Mouse (Mus musculus) liver, embryonic 13.5 days (tissue): ENCODE data around the gene Meis3. TPM values are rescaled to one million over a fixed set of nuclear protein-coding genes. Genes with fewer than 3 reads are reported as not detected.

ENCODE experiments used
- ATAC-seq: fragments of 200-750 bp; cut with Nextera tagmentation; 2 replicates; pipeline ENCODE4 v1.8.0; 2017; ENCODE audit warnings: low read depth, mild to moderate bottlenecking, moderate number of reproducible peaks, moderate library complexity
- DNase-seq: peaks from one replicate; pipeline ENCODE4 v3.0.0; 2022
- H3K27ac ChIP-seq: fragments of 300-500 bp; sonication (generic); 2 replicates; pipeline ENCODE4 v1.5.1; 2015; ENCODE audit warnings: moderate library complexity, mild to moderate bottlenecking, inconsistent platforms
- H3K27me3 ChIP-seq: fragments of 300-500 bp; sonication (generic); 2 replicates; pipeline ENCODE4 v1.6.1; 2015; ENCODE audit warnings: mild to moderate bottlenecking, inconsistent platforms
- H3K36me3 ChIP-seq: fragments of 300-500 bp; sonication (generic); 2 replicates; pipeline ENCODE4 v1.6.1; 2015; ENCODE audit warnings: mild to moderate bottlenecking, inconsistent platforms
- H3K4me1 ChIP-seq: fragments of 300-500 bp; sonication (generic); replicated peaks from 2 replicates; pipeline ENCODE4 v1.6.1; 2015; ENCODE audit warnings: inconsistent platforms
- H3K4me2 ChIP-seq: fragments of 300-500 bp; sonication (generic); 2 replicates; pipeline ENCODE4 v1.6.1; 2015; ENCODE audit warnings: inconsistent platforms, mild to moderate bottlenecking, moderate library complexity
- H3K4me3 ChIP-seq: fragments of 300-500 bp; sonication (generic); replicated peaks from 2 replicates; pipeline ENCODE4 v1.5.1; 2015; ENCODE audit warnings: mild to moderate bottlenecking, inconsistent platforms
- H3K9ac ChIP-seq: fragments of 300-500 bp; sonication (generic); 2 replicates; pipeline ENCODE4 v1.6.1; 2015; ENCODE audit warnings: mild to moderate bottlenecking, inconsistent platforms
- H3K9me3 ChIP-seq: fragments of 300-500 bp; sonication (generic); replicated peaks from 2 replicates; pipeline ENCODE4 v1.6.1; 2016; ENCODE audit warnings: inconsistent platforms
- WGBS: fragments of 180-500 bp; shearing (Covaris S2); methylation state at CpG from one replicate; pipeline ENCODE4 v1.1.7; 2015; ENCODE audit not compliant: insufficient replicate concordance; 5-methylcytosine and 5-hydroxymethylcytosine counted together
- polyA plus RNA-seq: library from polyadenylated mRNA; unstranded; fragments of >200 nt; fragmentation: Nextera tagmentation; extraction: Ambion mirVana; gene quantifications from 2 replicates; pipeline ENCODE4 v1.2.1, GENCODE M21; 2015

Gene Meis3
- polyA plus RNA-seq, 1 experiment from 2014 or later: 2.3 TPM

- Histone ChIP-seq H3K4me2 (no peak overlapping the region), H3K4me1 (peaks cover 5% of the 10 kb centered on the region; the same call in 1 of the 2 replicates), H3K4me3 (no peak overlapping the region), H3K9me3 (no peaks in the 10 kb centered on the region), H3K27ac (no peak overlapping the region), H3K36me3 (no peaks in the 10 kb centered on the region), H3K27me3 (peaks cover 38% of the 10 kb centered on the region), H3K9ac (no peak overlapping the region)
- WGBS: 51% methylated on average over 7 of the region's 7 CpGs
- ATAC-seq (no peak), DNase-seq (no peak)
Measured at GRCm38 (mm10) chr7:16134951-16135392, 39.9 kb upstream of the Meis3 start.

DNA sequence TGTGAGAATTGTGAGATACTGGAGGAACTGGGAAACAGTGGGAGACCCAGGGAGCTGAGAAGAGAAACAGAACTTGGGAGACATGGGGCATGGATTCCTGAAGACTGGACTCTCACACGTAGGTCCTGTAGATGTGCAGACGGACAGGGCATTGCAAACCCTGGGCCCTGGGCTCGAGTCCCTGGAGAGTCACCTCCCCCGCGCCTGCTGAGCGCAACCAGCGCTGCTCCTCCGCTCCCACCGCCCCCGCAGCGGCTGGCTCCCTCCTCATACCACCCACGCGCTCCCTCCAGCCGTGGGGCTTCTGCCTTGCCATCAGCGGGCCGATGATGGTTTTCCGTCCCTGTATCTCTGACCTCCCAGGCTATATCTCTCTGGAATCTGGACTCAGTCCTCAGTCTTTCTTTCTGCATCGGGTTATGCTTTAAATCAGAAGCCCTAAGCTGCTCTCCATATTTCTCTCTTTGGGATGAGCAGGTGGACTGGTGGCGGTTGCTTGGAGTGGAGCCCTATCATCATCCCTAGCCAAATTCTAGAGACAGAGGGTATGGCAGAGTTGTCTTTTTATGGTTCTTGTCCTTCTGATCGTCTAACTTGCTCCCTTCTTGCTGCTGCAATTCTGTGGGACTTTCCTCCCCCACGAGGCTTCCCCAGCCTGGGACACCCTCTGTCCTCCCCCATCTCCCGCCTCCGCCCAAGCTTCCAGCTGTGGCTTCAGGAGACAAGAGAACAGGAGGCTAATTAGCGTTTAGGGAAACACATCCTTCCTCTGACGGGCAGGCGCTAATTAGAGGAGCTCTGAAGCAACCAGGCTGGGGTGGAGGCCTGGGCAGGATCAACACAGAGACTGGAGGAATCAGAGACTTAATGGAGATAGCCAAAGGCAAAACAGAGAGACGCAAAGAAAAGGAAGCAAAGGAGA is 28.1 kb upstream of the Meis3 start:
- Histone ChIP-seq H3K4me1 (no peaks in the 10 kb centered on the region), H3K9ac (no peak overlapping the region), H3K27me3 (peaks cover 28% of the 10 kb centered on the region), H3K9me3 (no peaks in the 10 kb centered on the region), H3K27ac (no peak overlapping the region), H3K36me3 (no peaks in the 10 kb centered on the region), H3K4me3 (no peak overlapping the region), H3K4me2 (no peak overlapping the region)
- 28% methylated on average over 27 of the region's 27 CpGs for WGBS
- no peak for DNase-seq
- no peak for ATAC-seq

DNA sequence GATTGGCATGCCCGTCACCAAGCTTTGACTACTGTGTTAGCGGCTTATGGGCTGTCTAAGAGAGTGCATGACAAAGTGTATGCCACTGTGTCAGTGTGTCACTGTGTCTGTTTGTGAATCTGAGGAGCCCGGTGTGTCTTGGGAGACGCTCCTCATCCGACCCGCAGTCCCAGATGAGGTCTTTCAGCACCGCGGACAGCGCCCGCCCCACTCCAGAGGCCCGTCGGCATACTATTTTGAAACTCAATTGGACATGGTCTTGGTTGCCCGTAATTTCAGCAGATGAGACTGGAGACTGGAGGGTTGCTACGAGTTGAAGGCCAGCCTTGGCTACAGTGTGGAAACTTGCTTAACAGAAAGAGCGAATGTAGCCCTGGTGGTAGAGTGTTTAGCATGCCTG is 27.2 kb upstream of the Meis3 start:
- no peaks in the 10 kb centered on the region for H3K4me1 ChIP-seq
- no peak for ATAC-seq
- H3K9me3 ChIP-seq: no peaks in the 10 kb centered on the region
- no peak overlapping the region for H3K4me3 ChIP-seq
- no peak overlapping the region for H3K4me2 ChIP-seq
- H3K9ac ChIP-seq: no peak overlapping the region
- no peak overlapping the region for H3K27ac ChIP-seq
- H3K36me3 ChIP-seq: no peaks in the 10 kb centered on the region
- 10% methylated on average over 15 of the region's 15 CpGs for WGBS
- peak; percentile 21 for DNase-seq
- H3K27me3 ChIP-seq: peaks cover 28% of the 10 kb centered on the region

- H3K4me2 ChIP-seq: no peak overlapping the region
- DNase-seq (no peak), ATAC-seq (no peak)
- 37% methylated on average over 5 of the region's 5 CpGs for WGBS
- H3K9ac ChIP-seq: no peak overlapping the region
- no peaks in the 10 kb centered on the region for H3K9me3 ChIP-seq
- no peaks in the 10 kb centered on the region for H3K4me1 ChIP-seq
- H3K36me3 ChIP-seq: no peaks in the 10 kb centered on the region
- no peak overlapping the region for H3K27ac ChIP-seq
- H3K4me3 ChIP-seq: no peak overlapping the region
- H3K27me3 ChIP-seq: peaks cover 28% of the 10 kb centered on the region
Measured at GRCm38 (mm10) chr7:16149241-16149640, 25.6 kb upstream of the Meis3 start.

DNA sequence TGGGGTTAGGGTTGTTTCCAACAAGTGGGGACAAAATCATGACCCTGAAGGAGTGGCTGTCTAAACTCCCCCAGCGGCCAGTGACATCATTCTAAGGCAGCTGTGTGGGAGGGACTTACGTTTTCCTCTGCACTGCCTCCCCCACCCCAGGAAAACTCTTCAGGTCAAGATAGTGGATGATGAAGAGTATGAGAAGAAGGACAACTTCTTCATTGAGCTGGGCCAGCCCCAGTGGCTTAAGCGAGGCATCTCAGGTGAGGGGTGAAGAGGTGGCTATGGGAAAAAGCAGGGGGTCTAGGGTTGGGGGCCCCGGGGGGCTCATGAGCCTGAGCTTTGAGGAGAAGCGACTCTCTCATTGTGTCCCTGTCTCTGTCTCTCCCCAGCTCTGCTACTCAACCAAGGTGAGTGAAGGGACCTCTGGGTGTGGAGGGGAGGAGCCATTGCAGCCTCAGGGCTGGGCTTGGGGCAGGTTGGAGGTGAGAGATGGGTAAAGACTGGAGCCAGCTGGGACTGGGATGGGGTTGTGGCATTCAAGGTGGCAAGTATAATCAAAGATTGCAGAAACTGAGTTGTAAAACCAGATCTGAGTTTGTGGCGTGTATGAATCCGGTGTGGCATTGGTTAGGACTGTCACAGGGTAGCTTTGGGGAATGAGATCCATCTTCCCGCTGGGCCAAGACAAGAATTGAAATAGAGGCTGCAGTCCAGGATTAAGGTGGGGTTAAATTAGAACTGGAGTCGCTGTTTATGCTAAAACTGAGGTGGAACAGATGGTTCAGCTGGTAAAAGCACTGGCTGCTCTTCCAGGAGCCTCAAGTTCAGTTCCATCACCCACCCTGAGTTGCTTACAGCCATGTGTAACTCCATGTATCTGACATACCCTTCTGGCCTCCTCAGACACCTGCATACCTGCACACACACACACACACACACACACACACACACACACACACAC is 24.4 kb upstream of the Meis3 start:
- peaks cover 25% of the 10 kb centered on the region for H3K27me3 ChIP-seq
- no peak for ATAC-seq
- DNase-seq: no peak
- H3K9me3 ChIP-seq: no peaks in the 10 kb centered on the region
- H3K4me2 ChIP-seq: no peak overlapping the region
- no peak overlapping the region for H3K9ac ChIP-seq
- H3K4me3 ChIP-seq: no peak overlapping the region
- no peaks in the 10 kb centered on the region for H3K36me3 ChIP-seq
- 45% methylated on average over 9 of the region's 9 CpGs for WGBS
- H3K4me1 ChIP-seq: no peaks in the 10 kb centered on the region
- H3K27ac ChIP-seq: no peak overlapping the region

DNA sequence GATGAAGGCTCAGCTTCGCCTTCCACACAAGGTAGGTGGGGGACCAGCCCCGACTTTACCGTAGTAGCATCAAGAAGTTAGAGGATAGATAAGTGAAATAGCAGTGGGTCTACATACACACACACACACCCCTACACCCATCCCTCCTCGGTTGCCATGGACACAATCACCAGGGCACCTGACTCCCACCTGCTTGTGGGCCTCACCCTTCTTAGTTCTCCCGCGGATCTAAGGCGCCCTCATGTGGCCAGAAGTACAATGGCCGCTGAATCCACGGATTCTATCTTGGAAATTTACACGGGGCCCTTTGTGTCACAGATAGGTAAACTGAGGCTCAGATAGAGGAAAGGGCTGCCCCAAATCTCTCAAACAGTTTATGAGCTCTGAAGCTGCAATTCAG is 21.4 kb upstream of the Meis3 start:
- ATAC-seq (peak; percentile 51; the same call in 1 of the 2 replicates), DNase-seq (no peak)
- H3K9me3 ChIP-seq: no peaks in the 10 kb centered on the region
- no peaks in the 10 kb centered on the region for H3K36me3 ChIP-seq
- H3K9ac ChIP-seq: no peak overlapping the region
- no peak overlapping the region for H3K27ac ChIP-seq
- no peak overlapping the region for H3K4me3 ChIP-seq
- H3K4me2 ChIP-seq: no peak overlapping the region
- no peaks in the 10 kb centered on the region for H3K4me1 ChIP-seq
- 11% methylated on average over 10 of the region's 10 CpGs for WGBS
- peaks cover 21% of the 10 kb centered on the region for H3K27me3 ChIP-seq

GRCm38 (mm10) chr7:16155132-16155872 is 19.6 kb upstream of the Meis3 start:
- no peak overlapping the region for H3K9ac ChIP-seq
- ATAC-seq (no peak), DNase-seq (no peak)
- no peak overlapping the region for H3K4me2 ChIP-seq
- peaks cover 33% of the 10 kb centered on the region for H3K27me3 ChIP-seq
- H3K36me3 ChIP-seq: no peaks in the 10 kb centered on the region
- H3K27ac ChIP-seq: no peak overlapping the region
- no peaks in the 10 kb centered on the region for H3K9me3 ChIP-seq
- H3K4me1 ChIP-seq: no peaks in the 10 kb centered on the region
- 46% methylated on average over 9 of the region's 9 CpGs for WGBS
- H3K4me3 ChIP-seq: no peak overlapping the region

DNA sequence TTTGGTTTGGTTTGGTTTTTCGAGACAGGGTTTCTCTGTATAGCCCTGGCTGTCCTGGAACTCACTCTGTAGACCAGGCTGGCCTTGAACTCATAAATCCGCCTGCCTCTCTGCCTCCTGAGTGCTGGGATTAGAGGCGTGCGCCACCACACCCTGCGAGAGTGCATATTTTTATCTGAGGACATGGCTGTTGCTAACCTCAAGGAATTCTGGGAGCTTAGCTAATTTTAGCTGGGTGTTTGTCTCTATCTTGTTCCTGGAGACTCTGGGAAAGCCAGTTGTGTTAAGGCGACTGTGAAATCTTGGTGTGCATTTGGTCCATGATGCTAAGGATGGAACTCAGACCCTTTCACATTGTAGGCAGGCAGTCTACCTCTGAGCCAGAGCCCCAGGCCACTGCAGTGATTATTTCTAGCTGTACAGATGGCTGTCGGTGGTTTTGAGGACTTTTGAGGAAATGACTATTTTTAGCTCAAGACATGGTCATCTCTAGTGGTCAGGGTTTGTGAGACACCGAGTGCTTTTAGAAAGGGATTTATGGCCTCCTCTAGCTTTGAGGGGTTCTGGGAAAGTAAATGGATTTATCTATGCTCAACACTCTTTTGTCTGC is 18.7 kb upstream of the Meis3 start:
- Histone ChIP-seq H3K4me1 (no peaks in the 10 kb centered on the region), H3K27ac (no peak overlapping the region), H3K9ac (no peak overlapping the region), H3K9me3 (no peaks in the 10 kb centered on the region), H3K27me3 (peaks cover 33% of the 10 kb centered on the region), H3K36me3 (no peaks in the 10 kb centered on the region), H3K4me2 (no peak overlapping the region), H3K4me3 (no peak overlapping the region)
- ATAC-seq (no peak), DNase-seq (no peak)
- 40% methylated on average over 8 of the region's 8 CpGs for WGBS

- Histone ChIP-seq H3K4me2 (no peak overlapping the region), H3K4me1 (no peaks in the 10 kb centered on the region), H3K27me3 (peaks cover 33% of the 10 kb centered on the region), H3K27ac (no peak overlapping the region), H3K36me3 (no peaks in the 10 kb centered on the region), H3K4me3 (no peak overlapping the region), H3K9ac (no peak overlapping the region), H3K9me3 (no peaks in the 10 kb centered on the region)
- 12% methylated on average over 39 of the region's 39 CpGs for WGBS
- DNase-seq (no peak), ATAC-seq (no peak)
Measured at GRCm38 (mm10) chr7:16158735-16159134, 16.2 kb upstream of the Meis3 start.

- Histone ChIP-seq H3K36me3 (no peaks in the 10 kb centered on the region), H3K4me2 (no peak overlapping the region), H3K27ac (no peak overlapping the region), H3K4me3 (no peak overlapping the region), H3K9ac (no peak overlapping the region), H3K9me3 (no peaks in the 10 kb centered on the region), H3K4me1 (no peaks in the 10 kb centered on the region), H3K27me3 (peaks cover 33% of the 10 kb centered on the region)
- DNase-seq: peak; percentile 37
- ATAC-seq: no peak
- WGBS: 51% methylated on average over 3 of the region's 3 CpGs
Measured at GRCm38 (mm10) chr7:16160702-16161101, 14.2 kb upstream of the Meis3 start.
